ENCODE assay signal across 18 mouse cellular contexts in the genomic region with DNA sequence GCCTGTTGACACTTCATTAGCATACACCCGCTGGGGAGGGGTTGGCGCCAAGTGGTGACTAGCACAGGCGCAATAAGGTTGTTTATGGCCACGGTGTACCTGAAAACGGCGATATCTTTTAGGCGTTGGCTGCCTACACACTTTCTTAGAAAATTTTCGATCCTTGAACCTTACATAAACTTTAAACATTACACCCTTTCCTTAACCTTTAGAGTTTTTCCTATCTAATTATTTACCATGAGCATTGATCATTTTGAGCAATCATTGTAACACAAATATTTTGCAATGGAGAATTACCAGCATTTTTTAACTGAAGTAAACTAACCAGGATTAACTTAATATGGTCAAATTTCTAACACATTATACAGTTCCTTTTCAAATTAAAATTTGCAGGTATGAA.
DNase-seq lines count a peak whose midpoint lies in the region; ATAC-seq and TF ChIP-seq lines count a peak whose summit lies in the region.
"Had no signal": no experiment of that assay in that cellular context is flagged by ENCODE, and none has a peak within 500 bp of the region (broad histone marks: within the 10 kb centered on the region; RNA-seq: fewer than 3 reads in every experiment).

No protein-coding gene starts in this region.

- H3K9me3 ChIP-seq in liver, embryonic 11.5 days (ENCODE audit: control insufficient read depth, low read length), result no peaks in the 10 kb centered on the region
- H3K9me3 ChIP-seq: G1E had no signal

- no peaks in the 10 kb centered on the region for H3K27me3 ChIP-seq in liver, adult 2 months (ENCODE audit: control insufficient read depth, insufficient read depth, low read length)
- no peaks in the 10 kb centered on the region for H3K27me3 ChIP-seq in liver, embryonic 11.5 days (replicated peaks; ENCODE audit: control insufficient read depth, insufficient read depth, low read length)
- H3K27me3 ChIP-seq: CH12.LX, Patski had no signal

- H3K36me3 ChIP-seq in liver, adult 2 months (ENCODE audit: control insufficient read depth, insufficient read depth, low read length), result no peaks in the 10 kb centered on the region
- H3K36me3 ChIP-seq in liver, embryonic 11.5 days (ENCODE audit: control insufficient read depth, insufficient read depth, low read length), result no peaks in the 10 kb centered on the region
- H3K36me3 ChIP-seq: G1E had no signal

- H3K4me2 ChIP-seq in liver, embryonic 11.5 days, result no peak overlapping the region

- TF ChIP-seq POLR2A in liver, adult 2 months (IDR thresholded peaks at IDR 0.05; ENCODE audit: extremely low read depth, insufficient read depth, low read length), result no peak

- 47% methylated on average over 8 of the region's 8 CpGs for WGBS in liver, adult 2 months
- 90% methylated on average over 8 of the region's 8 CpGs for WGBS in liver, embryonic 11.5 days

- H3K9ac ChIP-seq in liver, adult 2 months (ENCODE audit: low read depth, low read length), result no peak overlapping the region
- H3K9ac ChIP-seq in liver, embryonic 11.5 days (ENCODE audit: low read depth, low read length), result no peak overlapping the region

- DNase-seq in liver, adult 2 months (ENCODE audit: extremely low read depth, low read depth, low spot score), result peak; percentile 95
- no peak for DNase-seq in liver, embryonic 11.5 days (ENCODE audit: low spot score)
- DNase-seq: adrenal gland, adult 2 months; adrenal gland, adult 8-10 months; adrenal gland, postnatal 10 days; adrenal gland, postnatal 14 days; adrenal gland, postnatal 25 days; adrenal gland, postnatal 36 days; B cell, adult 2 months; cerebellum, adult 11 months; cerebellum, adult 11-12 months; cerebellum, adult 18-20 months; cerebellum, adult 2 months had no signal

- no peak overlapping the region for H3K4me3 ChIP-seq in liver, adult 2 months (ENCODE audit: insufficient read depth, low read depth, low read length)
- no peak overlapping the region for H3K4me3 ChIP-seq in liver, embryonic 11.5 days (ENCODE audit: low read depth, low read length)

- no peak for TF ChIP-seq CTCF in liver, adult 2 months (IDR thresholded peaks at IDR 0.05; ENCODE audit: low read depth, low read length)

- no peaks in the 10 kb centered on the region for H3K79me2 ChIP-seq in liver, adult 2 months (ENCODE audit: control insufficient read depth, insufficient read depth, low read length)

- ATAC-seq in liver, embryonic 11.5 days (replicated peaks; ENCODE audit: low FRiP score), result no peak
- ATAC-seq: activated CD4-positive, CD25-positive, alpha-beta regulatory T cell, adult 4 months; CD4-positive, CD25-positive, alpha-beta regulatory T cell, adult 4 months; Patski had no signal

- no peaks in the 10 kb centered on the region; the same call in 1 of the 2 replicates for H3K4me1 ChIP-seq in liver, adult 2 months (ENCODE audit: control insufficient read depth, insufficient read depth, low read length)
- no peaks in the 10 kb centered on the region for H3K4me1 ChIP-seq in liver, embryonic 11.5 days (replicated peaks; ENCODE audit: control insufficient read depth, insufficient read depth, low read length)

- H3K27ac ChIP-seq in liver, adult 2 months (replicated peaks; ENCODE audit: insufficient read depth, low read depth, low read length), result peak overlapping the region; percentile 79
- no peak overlapping the region for H3K27ac ChIP-seq in liver, embryonic 11.5 days (ENCODE audit: low read depth, low read length)
